Mouse (Mus musculus) CD4-positive naive resting alpha-beta T cell, adult 57 days (primary cell): ENCODE results near the gene Xiap. TPM values are rescaled to one million over a fixed set of nuclear protein-coding genes. Genes with fewer than 3 reads are reported as not detected.

Experiments used
- total RNA-seq: library from RNA; stranded (reverse); gene quantifications from one replicate; pipeline ENCODE4 v1.2.4, GENCODE M21; 2023

The Xiap gene
- 34.7 TPM for total RNA-seq

DNA sequence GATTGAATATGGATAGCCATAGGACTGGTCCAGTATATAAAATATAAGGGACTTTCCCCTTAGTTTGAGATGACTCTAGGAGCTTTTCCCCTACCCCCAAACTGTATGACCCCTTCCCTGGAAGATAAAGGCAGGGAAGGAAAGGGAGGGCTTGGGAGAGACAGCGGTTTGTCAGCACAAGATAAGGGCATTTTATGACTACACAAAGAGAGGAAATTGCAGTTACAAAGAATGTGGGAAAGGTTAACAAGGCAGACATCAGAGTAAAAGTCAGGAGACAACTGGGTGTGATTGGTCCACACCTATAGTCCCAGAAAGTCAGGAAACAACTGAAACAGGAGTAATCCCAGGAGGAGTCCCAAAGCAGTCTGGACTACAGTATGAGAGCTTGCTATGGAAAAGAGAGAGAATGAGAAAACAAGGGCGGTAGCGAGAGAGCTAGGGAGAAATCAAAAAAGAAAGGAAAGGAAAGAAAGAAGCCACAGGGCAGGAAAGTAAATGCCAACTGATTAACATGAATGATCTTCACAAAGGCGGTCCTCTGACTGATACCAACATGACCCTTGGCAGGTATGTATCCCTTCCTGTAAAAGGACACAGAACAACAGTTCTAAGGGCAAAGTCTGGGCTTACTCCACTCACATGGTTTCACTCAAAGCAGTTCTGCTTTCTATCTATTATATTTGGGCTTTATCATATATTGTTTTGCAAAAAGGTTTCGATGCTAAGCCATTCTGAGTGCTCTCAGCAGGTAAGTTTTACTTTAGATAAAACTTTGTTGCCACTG lies at the start of gene Xiap:
TSS of gene Xiap (plus strand) at position 398 of the 787 bp plus-strand sequence.

DNA sequence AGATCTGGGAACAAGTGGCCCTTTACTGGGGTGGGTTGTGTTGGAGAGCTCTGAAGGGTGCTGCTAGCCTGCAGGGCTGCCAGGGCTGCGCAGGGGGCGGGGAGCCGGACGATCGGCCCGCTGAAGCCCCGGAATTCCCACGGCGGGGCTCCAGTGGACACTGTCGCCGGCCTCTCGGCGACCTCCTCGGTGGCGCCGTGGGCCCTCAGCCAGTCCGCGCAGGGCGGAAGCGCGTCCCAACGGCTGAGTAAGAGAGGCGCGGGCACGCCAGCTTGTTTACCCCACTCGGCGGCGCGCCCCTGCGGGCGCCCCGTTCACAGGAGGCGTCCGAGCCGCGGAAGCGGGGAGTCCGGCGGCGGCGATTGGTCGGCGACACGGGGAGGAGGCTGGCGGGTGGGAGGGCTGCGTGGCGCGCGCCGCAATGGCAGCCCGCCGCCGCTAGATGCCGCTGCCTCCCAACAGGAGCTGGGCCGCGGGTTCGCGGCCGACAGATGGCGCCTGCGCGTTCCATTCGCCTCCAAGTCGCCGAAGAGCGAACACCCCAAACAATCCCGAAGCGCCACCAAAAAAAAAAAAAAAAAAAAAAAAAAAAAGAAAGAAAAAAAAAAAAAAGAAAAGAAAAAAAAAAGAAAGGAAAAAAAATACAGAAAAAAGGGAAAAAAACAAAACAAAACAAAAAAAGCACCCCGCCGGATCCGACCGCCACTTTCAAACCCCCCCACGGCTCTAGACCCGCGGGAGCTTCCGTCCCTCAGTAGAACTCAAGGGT lies 89.5 kb downstream of the Xiap start, which contains the start of gene Stag2:
TSS of gene Stag2 (plus strand) at position 530 of the 769 bp plus-strand sequence.

Other genes starting within 250 kb of the Xiap start
- 109 TPM for gene Thoc2, start 139.0 kb upstream of the Xiap start, total RNA-seq
- 131 TPM for gene Stag2, start 89.6 kb downstream of the Xiap start, total RNA-seq